Mouse (Mus musculus): ENCODE data around the gene 2410004P03Rik. TPM values are rescaled to one million over a fixed set of nuclear protein-coding genes. Genes with fewer than 3 reads are reported as not detected.

2410004P03Rik gene
- 0.48 and 0.79 TPM in 2 replicates for polyA plus RNA-seq (2015; fragmentation: Nextera tagmentation; extraction: Ambion mirVana)

GRCm38 (mm10) chr12:17011100-17011870 lies at the start of gene 2410004P03Rik:
Gene 2410004P03Rik, minus strand, starts transcription at chr12:17011727.

GRCm38 (mm10) chr12:16999739-17000497 lies 11.6 kb downstream of the 2410004P03Rik start, which contains the start of gene Pqlc3:
Gene Pqlc3, minus strand, starts transcription at chr12:17000408.

Other genes with a start within 250 kb of the 2410004P03Rik start
- gene Greb1, start 210.8 kb downstream of the 2410004P03Rik start, polyA plus RNA-seq (2015; fragmentation: Nextera tagmentation; extraction: Ambion mirVana) = 0.24 and 0.30 TPM in 2 replicates
- 18.8 and 20.6 TPM in 2 replicates for gene E2f6, start 200.8 kb downstream of the 2410004P03Rik start, polyA plus RNA-seq (2015; fragmentation: Nextera tagmentation; extraction: Ambion mirVana)
- gene Rock2, start 116.8 kb downstream of the 2410004P03Rik start, polyA plus RNA-seq (2015; fragmentation: Nextera tagmentation; extraction: Ambion mirVana) = 12.2 and 13.5 TPM in 2 replicates
- 16.2 and 19.6 TPM in 2 replicates for gene Pqlc3, start 11.3 kb downstream of the 2410004P03Rik start, polyA plus RNA-seq (2015; fragmentation: Nextera tagmentation; extraction: Ambion mirVana)
- gene Kcnf1, start 165.2 kb upstream of the 2410004P03Rik start, polyA plus RNA-seq (2015; fragmentation: Nextera tagmentation; extraction: Ambion mirVana) = 0.07 and 0.13 TPM in 2 replicates

Measured in spleen, postnatal 0 days (tissue).